Mouse (Mus musculus) urinary bladder, adult 2 months (tissue): ENCODE data around the gene Sat1. TPM values are rescaled to one million over a fixed set of nuclear protein-coding genes. Genes with fewer than 3 reads are reported as not detected.

Experiments used
- DNase-seq: peaks from one replicate; pipeline ENCODE4 v3.0.0; 2022; ENCODE audit warnings: low spot score
- polyA plus RNA-seq: library from polyadenylated mRNA; depleted of rRNA; stranded (reverse); fragments of >200 nt; gene quantifications from 2 replicates; pipeline ENCODE4 v1.2.3, GENCODE M21; 2012; rRNA removed

Gene Sat1
- polyA plus RNA-seq, 1 experiment, result 408 TPM

- no peak for DNase-seq
Observed at GRCm38 (mm10) chrX:155166313-155166712, 49.9 kb downstream of the Sat1 start.

DNA sequence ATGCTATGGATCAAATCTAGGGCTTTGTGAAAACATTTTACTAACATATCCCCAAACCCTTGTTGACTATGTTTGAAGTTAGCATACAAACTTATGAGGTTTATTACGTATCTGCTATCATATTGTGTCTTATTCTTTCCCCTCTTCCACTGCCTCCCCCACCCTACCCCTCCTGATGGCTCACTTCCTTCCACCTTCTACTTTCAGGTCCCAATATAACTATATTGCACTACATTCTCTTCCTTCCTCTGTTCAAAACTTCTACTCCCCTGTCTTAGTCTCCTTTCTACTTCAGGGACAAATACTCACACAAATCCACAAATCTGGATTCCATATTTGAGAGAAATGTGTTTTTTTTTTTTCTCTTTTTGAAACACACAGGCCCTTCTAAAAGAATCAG is 52.7 kb downstream of the Sat1 start:
- DNase-seq, result no peak

Other genes starting within 250 kb of the Sat1 start
- not detected in 2 replicates for gene Magea8, start 220.6 kb downstream of the Sat1 start, polyA plus RNA-seq
- gene Magea5, start 153.3 kb downstream of the Sat1 start, polyA plus RNA-seq, result not detected in 2 replicates
- not detected in 2 replicates for gene Magea1, start 126.7 kb downstream of the Sat1 start, polyA plus RNA-seq
- not detected in 2 replicates for gene Magea2, start 122.8 kb downstream of the Sat1 start, polyA plus RNA-seq
- not detected in 2 replicates for gene Cldn34b2, start 88.0 kb downstream of the Sat1 start, polyA plus RNA-seq
- 29.7 and 36.1 TPM in 2 replicates for gene Acot9, start 46.0 kb upstream of the Sat1 start, polyA plus RNA-seq
- gene Prdx4, start 124.3 kb upstream of the Sat1 start, polyA plus RNA-seq, result 79.5 and 80.0 TPM in 2 replicates